Mouse (Mus musculus): ENCODE measurements at regions not wholly inside any gene's neighbourhood (a gene's known extent, or its start where the extent isn't known, plus 50 kb on each side); places are given as distances from the start of the nearest gene placed in this dataset.
A peak's percentile ranks its signal among the peaks of the same experiment; 100 is the strongest.

GRCm38 (mm10) chr4:54282934-54283333, 457.1 kb downstream of the Tmem38b start:
- Histone ChIP-seq H3K36me3 (no peaks in the 10 kb centered on the region), H3K4me3 (no peak overlapping the region), H3K9me3 (replicated peaks) (no peaks in the 10 kb centered on the region), H3K27me3 (ENCODE audit: low read depth, poor library complexity, severe bottlenecking) (no peaks in the 10 kb centered on the region), H3K27ac (replicated peaks) (no peak overlapping the region), H3K4me1 (no peaks in the 10 kb centered on the region)
- DNase-seq (ENCODE audit: low spot score), result no peak
- 95% methylated on average over 13 of the region's 13 CpGs for WGBS

GRCm38 (mm10) chr4:54313804-54314203, 488.0 kb downstream of the Tmem38b start:
- no peaks in the 10 kb centered on the region for H3K36me3 ChIP-seq
- WGBS, result 92% methylated on average over 1 of the region's 1 CpGs
- H3K4me3 ChIP-seq, result no peak overlapping the region
- H3K4me1 ChIP-seq, result no peaks in the 10 kb centered on the region
- DNase-seq (ENCODE audit: low spot score), result no peak
- no peak overlapping the region for H3K27ac ChIP-seq (replicated peaks)
- no peaks in the 10 kb centered on the region for H3K27me3 ChIP-seq (ENCODE audit: low read depth, poor library complexity, severe bottlenecking)
- no peaks in the 10 kb centered on the region for H3K9me3 ChIP-seq (replicated peaks)

GRCm38 (mm10) chr4:54324851-54325250, 499.0 kb downstream of the Tmem38b start:
- 74% methylated on average over 5 of the region's 5 CpGs for WGBS
- Histone ChIP-seq H3K36me3 (no peaks in the 10 kb centered on the region), H3K27ac (replicated peaks) (peak overlapping the region; percentile 1; the same call in 1 of the 2 replicates), H3K27me3 (ENCODE audit: low read depth, poor library complexity, severe bottlenecking) (no peaks in the 10 kb centered on the region), H3K4me1 (peaks cover 6% of the 10 kb centered on the region; the same call in 1 of the 2 replicates), H3K4me3 (no peak overlapping the region), H3K9me3 (replicated peaks) (no peaks in the 10 kb centered on the region)
- DNase-seq (ENCODE audit: low spot score), result no peak

- H3K4me3 ChIP-seq, result no peak overlapping the region
- DNase-seq (ENCODE audit: low spot score), result no peak
- 90% methylated on average over 5 of the region's 5 CpGs for WGBS
Measured at GRCm38 (mm10) chr4:54328273-54328672, 502.4 kb downstream of the Tmem38b start.

GRCm38 (mm10) chr4:54328711-54329427, 503.0 kb downstream of the Tmem38b start:
- peak overlapping the region; percentile 50; the same call in 1 of the 2 replicates for H3K27ac ChIP-seq (replicated peaks)
- H3K36me3 ChIP-seq, result no peaks in the 10 kb centered on the region
- peaks cover 18% of the 10 kb centered on the region for H3K4me1 ChIP-seq
- no peak for DNase-seq (ENCODE audit: low spot score)
- H3K9me3 ChIP-seq (replicated peaks), result no peaks in the 10 kb centered on the region
- H3K4me3 ChIP-seq, result no peak overlapping the region
- 83% methylated on average over 17 of the region's 17 CpGs for WGBS
- no peaks in the 10 kb centered on the region for H3K27me3 ChIP-seq (ENCODE audit: low read depth, poor library complexity, severe bottlenecking)

More at GRCm38 (mm10) chr4:54328273-54328672, 502.4 kb downstream of the Tmem38b start:
- Histone ChIP-seq H3K27ac (replicated peaks) (no peak overlapping the region), H3K36me3 (no peaks in the 10 kb centered on the region), H3K27me3 (ENCODE audit: low read depth, poor library complexity, severe bottlenecking) (no peaks in the 10 kb centered on the region), H3K9me3 (replicated peaks) (no peaks in the 10 kb centered on the region), H3K4me1 (peaks cover 18% of the 10 kb centered on the region)

- no peaks in the 10 kb centered on the region for H3K36me3 ChIP-seq
- no peaks in the 10 kb centered on the region for H3K9me3 ChIP-seq (replicated peaks)
- no peak overlapping the region for H3K4me3 ChIP-seq
- no peak overlapping the region for H3K27ac ChIP-seq (replicated peaks)
- no peak for DNase-seq (ENCODE audit: low spot score)
- WGBS, result 89% methylated on average over 3 of the region's 3 CpGs
- H3K27me3 ChIP-seq (ENCODE audit: low read depth, poor library complexity, severe bottlenecking), result no peaks in the 10 kb centered on the region
- H3K4me1 ChIP-seq, result peaks cover 12% of the 10 kb centered on the region
Measured at GRCm38 (mm10) chr4:54330686-54331085, 504.8 kb downstream of the Tmem38b start.

GRCm38 (mm10) chr4:54331588-54332211, 505.9 kb downstream of the Tmem38b start:
- H3K27ac ChIP-seq (replicated peaks), result peak overlapping the region; percentile 68
- no peaks in the 10 kb centered on the region for H3K27me3 ChIP-seq (ENCODE audit: low read depth, poor library complexity, severe bottlenecking)
- H3K9me3 ChIP-seq (replicated peaks), result no peaks in the 10 kb centered on the region
- WGBS, result 56% methylated on average over 12 of the region's 12 CpGs
- no peak overlapping the region for H3K4me3 ChIP-seq
- no peaks in the 10 kb centered on the region for H3K36me3 ChIP-seq
- peak; percentile 41 for DNase-seq (ENCODE audit: low spot score)
- H3K4me1 ChIP-seq, result peaks cover 12% of the 10 kb centered on the region

GRCm38 (mm10) chr4:54332261-54332660, 506.4 kb downstream of the Tmem38b start:
- Histone ChIP-seq H3K27ac (replicated peaks) (peak overlapping the region; percentile 68), H3K36me3 (no peaks in the 10 kb centered on the region), H3K4me1 (peaks cover 12% of the 10 kb centered on the region), H3K4me3 (no peak overlapping the region), H3K27me3 (ENCODE audit: low read depth, poor library complexity, severe bottlenecking) (no peaks in the 10 kb centered on the region), H3K9me3 (replicated peaks) (no peaks in the 10 kb centered on the region)
- WGBS, result 81% methylated on average over 7 of the region's 7 CpGs
- no peak for DNase-seq (ENCODE audit: low spot score)

GRCm38 (mm10) chr4:54338556-54338955, 512.7 kb downstream of the Tmem38b start:
- Histone ChIP-seq H3K36me3 (no peaks in the 10 kb centered on the region), H3K4me1 (no peaks in the 10 kb centered on the region), H3K4me3 (no peak overlapping the region), H3K27me3 (ENCODE audit: low read depth, poor library complexity, severe bottlenecking) (no peaks in the 10 kb centered on the region), H3K9me3 (replicated peaks) (no peaks in the 10 kb centered on the region), H3K27ac (replicated peaks) (no peak overlapping the region)
- WGBS, result 60% methylated on average over 1 of the region's 1 CpGs
- no peak for DNase-seq (ENCODE audit: low spot score)

GRCm38 (mm10) chr4:54340106-54340505, 514.3 kb downstream of the Tmem38b start:
- Histone ChIP-seq H3K27me3 (ENCODE audit: low read depth, poor library complexity, severe bottlenecking) (no peaks in the 10 kb centered on the region), H3K4me3 (no peak overlapping the region), H3K36me3 (no peaks in the 10 kb centered on the region), H3K27ac (replicated peaks) (no peak overlapping the region), H3K9me3 (replicated peaks) (no peaks in the 10 kb centered on the region), H3K4me1 (no peaks in the 10 kb centered on the region)
- DNase-seq (ENCODE audit: low spot score), result no peak
- WGBS, result 79% methylated on average over 1 of the region's 1 CpGs

- Histone ChIP-seq H3K36me3 (no peaks in the 10 kb centered on the region), H3K4me1 (peaks cover 15% of the 10 kb centered on the region), H3K27ac (replicated peaks) (peak overlapping the region; percentile 77), H3K9me3 (replicated peaks) (no peaks in the 10 kb centered on the region), H3K4me3 (no peak overlapping the region), H3K27me3 (ENCODE audit: low read depth, poor library complexity, severe bottlenecking) (no peaks in the 10 kb centered on the region)
- DNase-seq (ENCODE audit: low spot score), result no peak
- 71% methylated on average over 8 of the region's 8 CpGs for WGBS
Measured at GRCm38 (mm10) chr4:54353657-54354390, 528.0 kb downstream of the Tmem38b start.

- DNase-seq (ENCODE audit: low spot score), result no peak
- no peaks in the 10 kb centered on the region for H3K27me3 ChIP-seq (ENCODE audit: low read depth, poor library complexity, severe bottlenecking)
- H3K27ac ChIP-seq (replicated peaks), result peak overlapping the region; percentile 77
- no peak overlapping the region for H3K4me3 ChIP-seq
- 49% methylated on average over 4 of the region's 4 CpGs for WGBS
- no peaks in the 10 kb centered on the region for H3K9me3 ChIP-seq (replicated peaks)
- no peaks in the 10 kb centered on the region for H3K36me3 ChIP-seq
- H3K4me1 ChIP-seq, result peaks cover 15% of the 10 kb centered on the region
Measured at GRCm38 (mm10) chr4:54354391-54354726, 528.5 kb downstream of the Tmem38b start.
